ENCODE assay signal across 22 mouse cellular contexts in genomic region chr1:134264341-134264740, GRCm38 (mm10). TPM values are rescaled to one million over a fixed set of nuclear protein-coding genes. Genes with fewer than 3 reads are reported as not detected.
DNase-seq lines count a peak whose midpoint lies in the region; ATAC-seq and TF ChIP-seq lines count a peak whose summit lies in the region.
"Had no signal": no experiment of that assay in that cellular context is flagged by ENCODE, and none has a peak within 500 bp of the region (broad histone marks: within the 10 kb centered on the region; RNA-seq: fewer than 3 reads in every experiment).

No protein-coding gene starts in this region.

- whole genome bisulfite sequencing in forebrain, embryonic 10.5 days = 90% methylated on average over 6 of the region's 6 CpGs
- WGBS in forebrain, embryonic 13.5 days = 90% methylated on average over 6 of the region's 6 CpGs

- DNase-seq in 416B (ENCODE audit: low read depth) = peak; percentile 5
- DNase-seq in MEL (ENCODE audit: low read depth, low spot score) = peak; percentile 10
- peak; percentile 46 for DNase-seq in ZHBTc4 (ENCODE audit: low read depth, low spot score)
- no peak for DNase-seq in forebrain, embryonic 10.5 days (ENCODE audit: extremely low spot score, low spot score)
- DNase-seq: adrenal gland, adult 2 months; adrenal gland, postnatal 10 days; adrenal gland, postnatal 25 days; cerebellum, adult 11 months; cerebellum, adult 18-20 months; cerebellum, adult 8-10 months; cerebellum, adult 9-11 months; cerebellum, postnatal 36 days; embryo, embryonic 11 days had no signal

- H3K27ac ChIP-seq in MEL (ENCODE audit: control insufficient read depth, low read depth, low read length) = no peak overlapping the region
- H3K27ac ChIP-seq in forebrain, embryonic 10.5 days = no peak overlapping the region
- H3K27ac ChIP-seq in forebrain, embryonic 13.5 days = no peak overlapping the region
- H3K27ac ChIP-seq: embryonic facial prominence, embryonic 13.5 days; embryonic facial prominence, embryonic 15.5 days had no signal

- no peaks in the 10 kb centered on the region for H3K9me3 ChIP-seq in MEL (replicated peaks; ENCODE audit: insufficient read depth, low read length)
- peaks cover 11% of the 10 kb centered on the region; the same call in 1 of the 2 replicates for H3K9me3 ChIP-seq in forebrain, embryonic 10.5 days
- peaks cover 13% of the 10 kb centered on the region; the same call in 1 of the 2 replicates for H3K9me3 ChIP-seq in forebrain, embryonic 13.5 days (replicated peaks)

- no peak overlapping the region for H3K9ac ChIP-seq in MEL (ENCODE audit: control insufficient read depth, low read depth, low read length, poor library complexity, severe bottlenecking)
- no peak overlapping the region for H3K9ac ChIP-seq in forebrain, embryonic 13.5 days
- H3K9ac ChIP-seq: embryonic facial prominence, embryonic 13.5 days; embryonic facial prominence, embryonic 15.5 days had no signal

- no peak for TF ChIP-seq POLR2A in MEL (IDR thresholded peaks at IDR 0.05; ENCODE audit: control insufficient read depth in 1 of 2, insufficient read depth in 1 of 2, low read depth in 1 of 2, low read length in 2 of 2, poor library complexity in 1 of 2)

- no peaks in the 10 kb centered on the region for H3K79me2 ChIP-seq in MEL (ENCODE audit: control insufficient read depth, insufficient read depth, low read length, poor library complexity)

- no peaks in the 10 kb centered on the region for H3K4me1 ChIP-seq in MEL (ENCODE audit: control insufficient read depth in 1 of 2, insufficient read depth in 2 of 2, low read length in 2 of 2)
- no peaks in the 10 kb centered on the region for H3K4me1 ChIP-seq in forebrain, embryonic 10.5 days
- H3K4me1 ChIP-seq in forebrain, embryonic 13.5 days = no peaks in the 10 kb centered on the region
- H3K4me1 ChIP-seq: embryonic facial prominence, embryonic 13.5 days; embryonic facial prominence, embryonic 15.5 days had no signal

- no peak overlapping the region for H3K4me3 ChIP-seq in MEL (ENCODE audit: control insufficient read depth in 1 of 2, insufficient read depth in 1 of 2, low read depth in 2 of 2, low read length in 2 of 2)
- H3K4me3 ChIP-seq in forebrain, embryonic 10.5 days = no peak overlapping the region
- no peak overlapping the region for H3K4me3 ChIP-seq in forebrain, embryonic 13.5 days
- H3K4me3 ChIP-seq: embryonic facial prominence, embryonic 13.5 days; embryonic facial prominence, embryonic 15.5 days; erythroblast, embryonic 14.5 days had no signal

- TF ChIP-seq RAD21 in MEL (IDR thresholded peaks at IDR 0.05; ENCODE audit: low read depth, low read length) = no peak

- no peak for ATAC-seq in forebrain, embryonic 13.5 days
- ATAC-seq: forebrain, embryonic 14.5 days; forebrain, embryonic 16.5 days had no signal

- H3K27me3 ChIP-seq in MEL (ENCODE audit: control insufficient read depth in 1 of 2, insufficient read depth in 2 of 2, low read length in 2 of 2) = peaks cover 8 to 12% of the 10 kb centered on the region in 2 experiments
- no peaks in the 10 kb centered on the region for H3K27me3 ChIP-seq in forebrain, embryonic 10.5 days (ENCODE audit: poor library complexity, severe bottlenecking)
- no peaks in the 10 kb centered on the region for H3K27me3 ChIP-seq in forebrain, embryonic 13.5 days
- H3K27me3 ChIP-seq: embryonic facial prominence, embryonic 13.5 days; embryonic facial prominence, embryonic 15.5 days had no signal

- no peak overlapping the region for H3K4me2 ChIP-seq in forebrain, embryonic 13.5 days
- H3K4me2 ChIP-seq: embryonic facial prominence, embryonic 13.5 days; embryonic facial prominence, embryonic 15.5 days had no signal

- no peaks in the 10 kb centered on the region for H3K36me3 ChIP-seq in MEL (ENCODE audit: control insufficient read depth in 1 of 2, insufficient read depth in 2 of 2, low read length in 2 of 2)
- H3K36me3 ChIP-seq in forebrain, embryonic 10.5 days (replicated peaks) = no peaks in the 10 kb centered on the region
- no peaks in the 10 kb centered on the region for H3K36me3 ChIP-seq in forebrain, embryonic 13.5 days (ENCODE audit: poor library complexity, severe bottlenecking)
- H3K36me3 ChIP-seq: embryonic facial prominence, embryonic 13.5 days; embryonic facial prominence, embryonic 15.5 days; G1E had no signal

- no peak for TF ChIP-seq EP300 in MEL (IDR thresholded peaks at IDR 0.05; ENCODE audit: low read depth in 1 of 2, low read length in 2 of 2)

- no peak for TF ChIP-seq CTCF in MEL (IDR thresholded peaks at IDR 0.05 in 2 of 3, conservative IDR thresholded peaks at IDR 0.05 in 1 of 3; ENCODE audit: control insufficient read depth in 1 of 3, insufficient read depth in 1 of 3, low read depth in 2 of 3, low read length in 3 of 3, poor library complexity in 1 of 3, severe bottlenecking in 1 of 3)

TF ChIP-seq in MEL, 35 proteins besides CTCF, POLR2A, EP300 and RAD21:
- no peak for TF ChIP-seq ZMIZ1 (IDR thresholded peaks at IDR 0.05; ENCODE audit: low read depth, low read length)
- TF ChIP-seq ZKSCAN1 (IDR thresholded peaks at IDR 0.05; ENCODE audit: low read depth, low read length) = no peak
- TF ChIP-seq BHLHE40 (IDR thresholded peaks at IDR 0.05; ENCODE audit: borderline replicate concordance, low read depth, low read length) = no peak
- TF ChIP-seq CHD1 (IDR thresholded peaks at IDR 0.05; ENCODE audit: low read depth, low read length) = no peak
- TF ChIP-seq TAL1 (IDR thresholded peaks at IDR 0.05; ENCODE audit: low read length) = no peak
- TF ChIP-seq ELF1 (IDR thresholded peaks at IDR 0.05; ENCODE audit: low read depth, low read length) = no peak
- TF ChIP-seq KAT2A (conservative IDR thresholded peaks at IDR 0.05; ENCODE audit: low read depth, low read length) = no peak
- no peak for TF ChIP-seq USF2 (IDR thresholded peaks at IDR 0.05; ENCODE audit: borderline replicate concordance in 1 of 2, insufficient read depth in 1 of 2, low read depth in 1 of 2, low read length in 2 of 2)
- TF ChIP-seq JUND (IDR thresholded peaks at IDR 0.05; ENCODE audit: low read depth, low read length) = no peak
- TF ChIP-seq HCFC1 (IDR thresholded peaks at IDR 0.05; ENCODE audit: low read depth, low read length) = no peak
- no peak for TF ChIP-seq SMC3 (IDR thresholded peaks at IDR 0.05; ENCODE audit: low read depth, low read length)
- no peak for TF ChIP-seq USF1 (IDR thresholded peaks at IDR 0.05; ENCODE audit: low read depth, low read length)
- no peak for TF ChIP-seq GABPA (IDR thresholded peaks at IDR 0.05; ENCODE audit: low read depth, low read length)
- TF ChIP-seq MXI1 (IDR thresholded peaks at IDR 0.05; ENCODE audit: low read depth, low read length) = no peak
- TF ChIP-seq NELFE (IDR thresholded peaks at IDR 0.05; ENCODE audit: low read depth, low read length) = no peak
- no peak for TF ChIP-seq TCF12 (IDR thresholded peaks at IDR 0.05; ENCODE audit: low read depth, low read length)
- no peak for TF ChIP-seq SIN3A (IDR thresholded peaks at IDR 0.05; ENCODE audit: low read length)
- no peak for TF ChIP-seq CHD2 (IDR thresholded peaks at IDR 0.05; ENCODE audit: low read length)

RNA-seq across cellular contexts. Expression of gene Myog, which starts 25.4 kb away (rescaled TPM):
- total RNA-seq in MEL (2012; rRNA removed) = not detected in 2 replicates
- not detected for polyA plus RNA-seq in MEL (2012; ENCODE audit: insufficient read depth in 1 of 2, insufficient read length in 2 of 2, low read depth in 1 of 2, low replicate concordance in 2 of 2, missing spikeins in 1 of 2)
- polyA plus RNA-seq in forebrain, embryonic 10.5 days (2016; fragmentation: Nextera tagmentation; extraction: Ambion mirVana) = not detected in 2 replicates
- not detected in 2 replicates for polyA plus RNA-seq in forebrain, embryonic 13.5 days (2015; fragmentation: Nextera tagmentation; extraction: Ambion mirVana)
- total RNA-seq: adrenal gland, adult 2 months; adrenal gland, postnatal 25 days; common myeloid progenitor, adult 5-6 weeks; G1E had no signal
- polyA plus RNA-seq: adrenal gland, adult 2 months; erythroblast, embryonic 14.5 days; forebrain, embryonic 11.5 days; forebrain, embryonic 14.5 days; forebrain, embryonic 16.5 days; G1E had no signal

RNA-seq across cellular contexts. Expression of gene Adora1, which starts 29.1 kb away (rescaled TPM):
- total RNA-seq in MEL (2012; rRNA removed) = 0.03 TPM in 1 of 2 replicates, not detected in the other
- not detected for polyA plus RNA-seq in MEL (2012; ENCODE audit: insufficient read depth in 1 of 2, insufficient read length in 2 of 2, low read depth in 1 of 2, low replicate concordance in 2 of 2, missing spikeins in 1 of 2)
- 0.14 and 0.36 TPM in 2 replicates for polyA plus RNA-seq in forebrain, embryonic 10.5 days (2016; fragmentation: Nextera tagmentation; extraction: Ambion mirVana)
- 3.3 and 4.6 TPM in 2 replicates for polyA plus RNA-seq in forebrain, embryonic 13.5 days (2015; fragmentation: Nextera tagmentation; extraction: Ambion mirVana)
- total RNA-seq: common myeloid progenitor, adult 5-6 weeks had no signal
- polyA plus RNA-seq: erythroblast, embryonic 14.5 days; G1E had no signal
